Mouse (Mus musculus): ENCODE measurements around the gene Atg101.

DNA sequence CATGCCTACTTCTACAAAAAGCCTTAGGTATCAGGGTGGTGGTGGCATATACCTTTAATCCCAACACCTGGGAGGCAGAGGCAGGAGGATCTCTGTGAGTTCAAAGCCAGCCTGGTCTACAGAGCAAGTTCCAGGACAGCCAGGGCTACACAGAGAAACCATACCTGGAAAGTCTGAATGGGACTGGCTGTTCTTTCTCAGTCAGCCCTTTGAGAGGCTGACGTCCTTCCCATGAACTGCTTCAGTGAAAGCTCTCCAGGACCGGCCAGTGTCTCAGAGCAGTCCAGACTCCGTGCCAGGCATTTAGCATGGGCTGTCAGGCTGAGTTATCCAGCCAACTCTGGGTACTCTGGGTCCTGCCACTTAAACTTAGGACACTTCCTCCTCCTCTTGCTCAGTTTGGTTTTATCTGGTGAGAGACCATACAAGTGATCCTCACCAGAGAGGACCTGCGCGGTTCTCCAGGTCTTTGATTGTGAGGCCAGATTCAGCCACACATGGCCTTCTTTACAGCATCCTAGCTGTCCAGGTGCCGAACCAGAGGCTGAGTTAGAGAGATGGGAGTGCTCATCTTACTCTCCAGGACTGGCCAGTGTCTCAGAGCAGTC lies 36.0 kb downstream of the Atg101 start:
- no peak for TF ChIP-seq CTCF (conservative IDR thresholded peaks at IDR 0.05; ENCODE audit: low read length)
- TF ChIP-seq POU5F1 (IDR thresholded peaks at IDR 0.05; ENCODE audit: borderline replicate concordance, low read length): no peak
- TF ChIP-seq NANOG (IDR thresholded peaks at IDR 0.05; ENCODE audit: borderline replicate concordance, low read length): no peak
